Mouse (Mus musculus) 416B (cell line): ENCODE data around the gene Upp2.

Source experiments
- DNase-seq: peaks from one replicate; pipeline ENCODE4 v3.0.0; 2011; ENCODE audit warnings: low read depth

Gene Upp2

DNA sequence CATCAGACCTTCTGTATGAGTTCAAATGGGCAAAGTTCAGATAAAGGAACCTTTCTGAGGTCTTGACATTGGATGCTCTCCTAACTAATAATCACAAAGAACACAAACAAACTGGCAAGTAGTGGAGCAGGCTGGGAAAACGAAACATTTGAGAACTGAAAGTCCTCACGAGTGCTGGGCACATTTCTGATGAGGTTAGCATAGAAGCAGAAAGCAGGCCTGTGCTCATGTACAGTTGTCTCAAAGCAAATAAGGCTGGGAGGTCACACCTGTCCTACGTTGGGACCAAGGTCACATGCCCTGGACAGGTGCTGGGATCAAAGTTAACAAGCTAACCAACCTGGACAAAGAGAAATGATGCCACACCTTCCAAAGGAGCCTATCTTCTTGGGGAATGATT, 187.6 kb downstream of the Upp2 start:
- DNase-seq: no peak

DNA sequence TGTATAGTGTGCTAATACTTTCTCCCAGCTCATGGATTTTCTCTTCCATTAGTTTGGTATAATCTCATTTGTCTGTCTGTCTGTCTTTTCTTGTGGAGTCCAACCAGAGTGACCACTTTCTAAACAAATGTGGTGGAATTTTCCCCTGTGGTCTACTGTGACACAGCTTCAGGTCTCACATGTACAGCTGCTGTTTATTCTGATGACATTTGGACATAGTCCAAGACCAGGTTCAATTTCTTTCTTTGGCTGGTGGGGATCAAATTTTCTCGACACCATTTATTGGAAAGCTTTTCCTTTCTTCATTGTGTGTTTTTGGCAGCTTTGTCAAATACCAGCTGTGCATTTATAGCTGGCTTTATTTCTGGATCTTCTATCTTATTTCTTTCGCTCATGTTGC, 191.0 kb downstream of the Upp2 start:
- DNase-seq: no peak

DNA sequence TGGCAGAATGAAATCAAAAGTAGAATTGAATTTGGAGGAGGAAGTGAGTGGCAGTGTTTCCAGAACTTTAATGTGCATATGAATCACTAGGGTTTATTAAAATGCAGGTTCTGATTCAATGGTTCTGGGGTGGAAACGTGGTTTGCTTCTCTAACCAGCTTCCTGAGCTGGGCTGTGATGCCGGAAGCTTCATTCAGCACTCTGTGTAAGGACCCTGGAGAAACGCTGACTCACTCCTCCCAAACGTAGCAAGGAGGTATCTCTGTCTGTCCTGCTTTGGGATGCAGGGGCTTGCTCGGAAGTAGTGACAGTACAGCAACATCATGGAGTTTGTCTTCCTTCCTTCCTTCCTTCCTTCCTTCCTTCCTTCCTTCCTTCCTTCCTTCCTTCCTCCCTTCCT, 192.6 kb downstream of the Upp2 start:
- peak; percentile 52 for DNase-seq

DNA sequence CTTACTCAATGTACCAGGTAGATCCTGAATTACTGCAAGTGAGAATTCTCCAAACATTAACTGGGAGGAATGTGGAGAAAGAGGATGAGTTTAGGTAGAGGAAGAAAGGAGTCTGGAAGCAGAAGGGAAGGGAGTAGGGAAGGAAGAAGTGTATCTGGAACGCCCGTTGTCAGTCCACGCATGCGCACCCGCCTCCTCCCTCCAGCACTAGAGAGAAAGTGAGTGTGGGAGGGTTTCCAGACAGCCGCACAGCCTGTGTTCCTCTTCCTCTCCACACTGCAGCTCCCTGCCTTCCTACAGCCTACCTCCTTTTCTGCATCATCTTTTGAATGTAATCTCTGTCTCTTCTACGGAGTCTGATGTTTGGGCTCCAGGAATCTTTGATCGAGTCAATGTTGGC, 198.0 kb downstream of the Upp2 start:
- DNase-seq: no peak

DNA sequence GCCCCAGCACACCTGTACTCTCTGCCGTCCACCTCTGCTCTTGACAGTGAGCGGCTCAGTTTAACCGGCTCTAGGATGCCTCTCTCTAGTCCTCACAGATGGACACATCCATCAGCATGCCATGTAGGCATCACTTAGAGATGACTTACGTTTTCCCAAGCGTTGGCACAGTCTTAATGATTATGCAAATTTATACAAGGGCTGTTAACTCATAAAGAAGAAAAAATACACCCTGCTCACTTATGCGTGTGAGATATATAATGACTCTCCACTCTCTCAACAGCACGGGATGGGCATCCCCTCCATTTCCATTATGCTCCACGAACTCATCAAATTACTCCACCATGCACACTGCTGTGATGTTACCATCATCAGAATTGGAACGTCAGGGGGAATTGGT, 206.7 kb downstream of the Upp2 start:
- DNase-seq: no peak

DNA sequence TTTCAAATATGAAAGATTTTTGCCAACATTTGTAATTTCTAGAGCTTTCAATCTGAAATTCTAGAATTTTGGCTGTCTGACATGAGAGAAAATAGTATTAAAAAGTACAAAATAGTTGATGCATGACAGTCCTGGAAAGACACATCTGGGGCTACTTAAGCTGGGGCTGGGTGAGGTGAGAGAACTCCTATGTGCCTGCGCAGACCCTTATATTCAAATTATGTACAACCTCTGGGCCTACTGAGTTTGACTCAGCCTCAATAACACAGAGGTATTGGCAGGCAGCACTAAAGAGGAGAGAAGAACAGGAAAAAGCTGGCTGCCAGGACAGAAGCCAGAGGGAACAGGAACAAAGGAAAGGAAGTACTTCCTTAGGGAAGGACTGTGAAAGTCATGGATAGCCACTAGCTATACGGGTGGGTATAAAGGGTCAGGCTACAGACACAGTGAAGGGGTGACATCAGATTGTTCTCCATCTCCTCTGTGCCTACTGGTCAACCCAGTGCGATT, 211.9 kb downstream of the Upp2 start:
- DNase-seq: no peak

DNA sequence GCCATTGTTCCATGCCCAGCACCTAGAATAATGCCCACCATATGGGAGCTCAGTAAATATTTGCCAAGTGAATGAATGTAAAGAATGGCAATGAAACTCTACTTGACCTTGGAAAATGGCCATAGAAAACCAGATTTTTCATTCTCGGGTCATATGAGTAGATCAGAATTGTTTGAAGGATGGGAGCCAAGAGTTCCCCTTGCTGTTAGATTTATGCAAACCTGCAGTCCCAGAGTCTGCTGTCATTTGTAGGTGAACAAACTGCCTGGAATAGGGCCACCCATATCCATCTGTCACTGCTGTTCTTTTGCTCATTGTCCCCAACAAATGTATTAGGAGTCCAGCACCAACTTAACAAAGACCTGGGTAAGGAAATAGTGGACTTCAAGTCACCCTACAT, 216.4 kb downstream of the Upp2 start:
- DNase-seq: no peak

DNA sequence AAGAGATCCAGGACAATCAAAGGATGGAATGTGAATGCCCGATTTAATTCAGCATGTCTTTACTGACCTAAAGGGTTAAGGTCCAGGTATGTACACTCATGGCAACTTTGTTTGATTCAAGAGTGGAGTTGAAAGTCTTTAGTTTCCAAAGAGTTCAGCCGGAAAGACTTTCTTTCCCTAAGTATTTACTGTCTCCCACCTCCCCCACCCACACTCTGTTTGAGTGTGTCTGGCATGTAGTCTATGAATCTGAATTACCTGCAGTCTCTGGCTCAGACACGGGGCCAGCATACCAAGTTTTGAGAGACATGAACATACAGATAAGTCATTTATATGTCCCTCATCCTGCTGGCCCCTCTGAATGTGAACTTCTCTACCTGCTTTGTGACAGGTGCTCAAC, 219.1 kb downstream of the Upp2 start:
- no peak for DNase-seq

DNA sequence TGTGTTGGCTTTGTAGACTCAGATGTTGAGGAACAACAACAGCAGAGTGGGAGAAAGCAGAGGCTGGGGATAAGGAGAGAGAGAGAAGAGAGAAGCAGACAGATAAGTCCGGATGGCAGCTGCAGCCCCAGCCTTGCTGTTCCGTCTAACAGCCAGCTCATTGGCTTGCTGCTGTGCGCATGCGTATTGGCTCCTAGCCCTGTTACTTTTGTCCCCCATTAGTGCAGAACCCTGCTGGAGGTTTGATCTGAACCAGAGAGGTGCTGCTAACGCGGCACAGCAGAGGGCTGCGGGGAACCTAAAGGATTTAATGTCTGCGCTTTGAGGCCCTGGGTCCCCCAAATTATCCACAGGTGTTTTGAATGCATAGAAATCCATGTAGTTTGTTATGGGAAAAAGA, 219.6 kb downstream of the Upp2 start:
- DNase-seq: no peak

DNA sequence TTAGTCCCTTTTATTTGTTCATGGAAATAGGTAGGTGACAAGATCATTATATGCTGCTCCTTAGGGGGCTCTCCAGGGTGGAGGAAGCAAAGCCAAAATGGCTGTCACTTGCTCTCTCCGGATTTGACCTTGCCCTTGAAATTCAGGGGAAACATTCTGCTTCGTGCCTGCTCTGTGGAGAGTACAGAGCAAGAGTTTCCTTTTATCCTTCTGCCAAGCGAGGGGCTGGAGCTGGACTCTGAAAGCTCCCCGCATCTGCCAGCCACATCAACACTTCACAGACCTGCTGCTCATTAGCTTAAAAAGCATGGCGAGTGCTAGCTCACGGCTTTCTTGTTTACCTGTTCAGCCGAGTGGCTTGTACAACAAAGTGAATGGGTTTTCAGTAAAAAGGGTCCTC, 220.3 kb downstream of the Upp2 start:
- no peak for DNase-seq

DNA sequence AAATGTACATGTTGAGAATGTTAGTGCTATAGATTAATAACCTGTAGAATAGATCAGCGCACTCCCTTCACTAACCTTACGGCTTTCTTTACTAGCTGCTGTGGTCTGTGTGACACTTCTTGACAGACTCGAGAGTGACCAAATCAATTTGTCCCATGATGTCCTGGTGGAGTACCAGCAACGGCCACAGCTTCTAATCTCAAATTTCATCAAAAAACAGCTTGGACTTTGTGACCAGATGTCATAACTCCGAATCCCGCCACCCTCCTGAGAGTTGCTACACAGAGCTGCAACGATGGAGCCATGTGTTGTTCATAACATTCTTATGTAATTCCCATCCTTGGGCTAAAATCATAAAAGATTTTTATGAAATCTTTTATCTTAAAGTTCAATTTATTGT, 222.8 kb downstream of the Upp2 start:
- no peak for DNase-seq

DNA sequence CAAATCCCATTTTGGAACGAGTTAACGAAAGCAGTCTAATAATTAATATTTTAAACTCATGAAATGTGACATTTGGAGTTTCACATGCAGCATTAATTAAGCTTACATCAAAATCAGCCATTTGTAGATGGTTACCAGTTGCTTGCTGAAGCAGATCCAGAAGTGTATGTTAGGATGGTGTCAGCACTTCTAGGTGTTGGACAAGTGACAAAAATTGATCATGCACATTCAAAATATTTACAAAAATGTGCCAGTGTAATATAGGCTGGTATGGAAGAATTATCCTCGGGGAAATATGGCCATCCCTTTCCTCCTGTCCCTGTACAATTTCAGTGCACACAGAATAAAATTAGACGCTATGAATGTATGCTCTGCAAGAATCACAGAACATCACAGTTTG, 223.3 kb downstream of the Upp2 start:
- no peak for DNase-seq

DNA sequence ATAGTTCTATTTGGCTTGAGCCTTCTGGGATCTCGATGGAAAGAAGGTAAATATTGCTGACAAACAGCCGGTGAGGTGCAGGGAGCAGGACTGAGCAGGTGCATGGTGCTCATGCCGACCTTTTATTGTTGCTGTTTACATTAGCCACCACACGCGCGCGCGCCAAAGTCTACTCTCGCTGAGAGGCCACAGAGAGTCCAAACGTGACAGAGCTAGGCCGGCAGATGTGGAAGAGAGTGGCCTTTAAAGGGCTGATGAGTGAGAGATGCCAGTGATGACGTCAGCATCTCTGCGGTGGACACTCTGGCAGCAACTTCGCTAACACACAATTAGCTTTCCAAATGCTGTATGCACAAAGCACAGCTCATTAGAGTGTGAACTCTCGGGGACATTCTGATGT, 227.4 kb downstream of the Upp2 start:
- DNase-seq: no peak

DNA sequence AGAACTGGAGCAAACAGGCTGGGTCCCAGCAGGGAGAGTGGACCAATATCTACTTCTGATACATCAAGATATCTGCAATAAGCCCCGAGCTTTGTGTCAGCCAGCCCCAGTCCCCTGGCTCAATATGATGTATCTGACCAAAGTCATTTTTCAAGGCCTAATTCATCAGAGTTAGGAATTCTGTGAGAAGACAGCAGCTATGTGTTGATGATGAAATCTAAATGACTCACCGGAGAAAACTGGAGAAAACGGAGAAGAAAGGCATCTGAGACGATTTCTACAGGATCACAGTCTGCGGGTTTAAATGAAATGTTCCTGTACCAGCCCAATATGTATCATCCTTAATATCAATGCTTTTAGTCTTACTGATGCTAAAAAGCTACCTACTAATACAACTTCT, 228.3 kb downstream of the Upp2 start:
- DNase-seq: no peak

DNA sequence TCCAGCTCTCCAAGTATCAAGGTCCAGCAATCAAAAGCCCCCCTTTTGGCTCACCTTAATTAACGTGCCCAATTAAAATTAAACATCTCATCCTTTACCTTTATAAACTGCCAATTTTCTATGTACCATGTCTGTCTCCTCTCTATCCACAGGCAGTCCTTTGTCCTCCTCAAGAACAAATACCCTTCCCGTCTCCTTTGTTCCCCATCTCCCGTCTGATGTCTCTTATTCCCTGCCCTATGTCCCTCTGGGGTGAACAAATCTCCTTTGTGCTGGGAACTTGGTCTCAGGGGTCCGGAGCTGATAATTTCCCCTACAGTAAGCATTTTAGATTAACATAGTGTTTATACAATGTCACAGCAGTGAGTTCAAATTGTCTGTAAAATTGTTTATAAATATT, 230.4 kb downstream of the Upp2 start:
- DNase-seq: no peak

DNA sequence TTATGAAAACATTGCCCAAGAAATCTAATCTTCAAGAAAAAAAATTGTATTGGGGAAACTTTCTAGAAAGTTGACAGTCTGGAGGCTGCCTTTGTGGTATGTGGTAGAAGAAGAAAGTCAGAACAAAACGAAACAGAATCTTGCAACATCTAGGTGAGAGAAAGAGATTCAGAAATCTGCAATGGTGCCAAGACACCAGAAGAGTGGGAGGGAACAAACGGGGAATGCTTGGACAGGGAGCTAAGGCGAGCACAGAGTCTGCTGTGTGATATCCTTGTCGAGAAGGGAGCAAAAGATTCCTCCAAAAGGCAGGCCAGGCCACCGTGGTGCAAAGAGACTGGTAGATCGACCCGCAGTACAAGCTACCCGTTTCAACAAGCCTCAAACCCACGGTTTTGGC, 232.0 kb downstream of the Upp2 start:
- DNase-seq: no peak

DNA sequence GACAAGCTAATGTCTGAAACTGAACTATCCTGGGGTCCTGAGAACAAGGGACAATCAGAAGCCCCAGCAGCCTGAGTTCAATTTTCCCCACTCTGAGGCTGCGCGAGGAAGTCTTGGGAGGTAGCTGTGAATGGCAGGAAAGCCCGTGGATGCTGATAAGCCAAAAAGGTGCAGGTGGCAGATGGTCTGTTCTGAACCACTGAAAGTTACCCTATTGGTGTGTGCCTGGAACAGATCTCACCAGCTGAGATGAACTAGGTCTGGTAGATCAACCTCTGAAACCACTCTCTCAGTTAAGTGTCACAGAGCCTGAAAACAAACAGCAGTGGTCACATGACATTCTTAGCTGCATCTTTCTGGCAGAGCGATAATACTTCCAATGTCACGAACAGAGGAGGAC, 232.5 kb downstream of the Upp2 start:
- DNase-seq: no peak

DNA sequence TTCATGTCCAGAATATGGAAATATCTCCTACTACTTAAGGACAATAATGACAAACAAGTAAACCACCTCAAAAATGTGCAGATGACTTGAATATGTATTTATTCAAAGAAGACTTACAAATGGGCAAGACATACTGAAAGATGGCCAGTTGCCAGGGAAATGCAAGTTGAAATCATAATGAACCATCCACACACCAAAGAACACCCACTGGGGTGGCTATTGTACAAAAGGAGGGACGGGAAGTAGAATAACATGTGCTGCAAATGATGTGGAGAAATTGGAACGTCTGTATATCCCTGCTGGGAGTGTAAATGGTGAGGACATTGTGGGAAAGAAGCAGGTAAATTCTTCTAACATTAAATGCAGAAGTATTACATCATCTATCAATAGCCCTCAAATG, 245.8 kb downstream of the Upp2 start:
- no peak for DNase-seq

DNA sequence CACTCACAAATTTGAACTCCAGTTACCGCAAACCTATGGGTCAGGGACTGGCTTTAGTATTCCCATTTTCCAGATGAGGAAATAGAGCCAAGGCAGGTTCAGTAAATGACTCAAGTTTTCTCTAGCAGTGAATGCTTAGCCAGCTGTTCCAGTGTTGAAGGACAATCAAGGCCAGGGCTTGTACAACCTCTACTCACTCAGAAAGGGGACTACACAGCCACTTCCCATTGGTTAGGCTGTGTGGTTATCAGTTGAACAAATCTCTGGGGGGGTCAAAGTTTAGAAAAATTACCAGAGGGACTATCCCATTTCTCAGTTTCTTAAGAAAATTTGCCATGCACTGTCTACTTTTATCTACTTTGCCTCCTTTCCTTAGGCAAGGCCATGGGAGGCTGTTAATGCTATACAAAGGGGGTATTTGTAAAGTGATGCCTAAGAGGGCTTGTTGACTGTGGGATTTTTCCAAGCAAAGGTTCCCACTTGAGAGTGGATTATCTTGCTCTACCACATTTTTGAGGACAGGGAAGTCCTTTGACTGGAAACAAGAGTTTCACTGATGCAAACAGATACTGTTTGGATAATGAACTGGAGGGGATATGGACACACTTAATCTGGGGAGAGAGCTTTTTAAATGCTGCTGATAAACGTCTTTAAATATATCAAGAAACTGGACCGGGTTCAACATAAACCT, 262.0 kb downstream of the Upp2 start:
- DNase-seq: no peak

DNA sequence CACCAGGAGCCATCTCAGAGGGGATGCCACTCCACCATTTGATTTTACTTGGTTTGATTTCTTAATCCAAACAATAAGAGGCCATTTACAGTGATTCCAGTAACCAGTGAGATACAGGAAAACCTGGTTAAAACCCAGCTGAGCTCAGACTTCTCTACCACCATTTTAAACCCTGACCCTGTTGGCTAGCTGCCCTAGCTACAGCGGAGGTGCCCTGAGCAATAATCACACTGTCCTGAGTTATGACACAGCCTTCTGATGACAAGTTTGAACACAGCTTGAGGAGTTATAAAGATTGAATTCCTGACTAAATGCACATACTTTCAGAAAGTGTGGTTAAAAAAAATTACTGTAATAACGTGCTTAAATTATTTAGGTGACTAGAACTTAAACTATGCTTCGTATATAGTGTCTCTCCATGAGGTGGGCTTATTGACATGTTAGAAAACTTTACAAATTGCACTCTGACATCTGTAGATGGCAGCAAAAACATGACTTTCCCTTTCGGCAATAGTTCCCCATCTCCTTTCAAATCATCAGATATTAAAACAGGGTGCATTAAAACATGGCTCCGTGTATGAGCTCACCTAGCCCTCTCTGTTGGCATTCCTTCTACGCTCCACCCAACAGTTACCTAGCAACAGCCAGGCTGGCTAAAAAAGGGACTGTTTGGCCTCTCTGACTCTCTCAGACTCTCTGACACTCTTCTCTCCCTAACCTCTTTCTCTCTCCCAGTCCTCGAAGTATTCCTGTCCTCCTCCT, 263.1 kb downstream of the Upp2 start:
- DNase-seq: peak; percentile 3

DNA sequence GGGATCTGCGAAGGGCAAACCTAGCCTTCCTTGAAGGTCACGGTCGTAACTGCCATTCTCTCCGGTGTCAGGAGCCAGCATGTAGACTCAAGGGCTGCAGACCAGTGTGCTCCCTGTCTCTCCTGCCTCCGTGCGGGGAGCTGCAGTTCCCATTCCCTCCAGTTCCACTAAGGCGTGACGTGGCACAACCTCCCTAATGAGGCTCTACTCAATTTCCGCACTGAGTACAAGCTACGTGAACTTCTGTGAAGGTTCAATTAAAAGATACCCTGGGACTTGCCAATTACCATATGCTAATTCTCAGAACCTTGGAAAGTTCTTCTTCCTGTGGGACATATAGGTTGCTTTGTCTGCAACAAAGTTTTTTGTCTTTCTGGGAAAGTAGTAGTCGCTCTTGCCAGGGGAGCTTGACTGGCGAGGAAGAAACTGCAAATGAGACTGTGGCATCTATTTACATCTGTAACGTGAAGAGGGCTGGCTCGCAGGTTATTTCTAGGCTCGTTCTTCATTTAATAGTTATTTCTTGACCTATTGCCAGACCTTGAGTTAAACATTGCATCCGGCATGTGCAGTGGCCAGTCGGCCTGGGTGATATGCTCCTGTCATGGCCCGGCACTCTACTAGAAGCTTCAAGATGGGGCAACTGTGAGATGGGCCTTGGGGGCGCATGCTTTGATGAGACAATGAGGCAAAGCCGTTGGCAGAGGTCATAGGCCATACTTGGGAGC, 265.3 kb downstream of the Upp2 start:
- DNase-seq: no peak

DNA sequence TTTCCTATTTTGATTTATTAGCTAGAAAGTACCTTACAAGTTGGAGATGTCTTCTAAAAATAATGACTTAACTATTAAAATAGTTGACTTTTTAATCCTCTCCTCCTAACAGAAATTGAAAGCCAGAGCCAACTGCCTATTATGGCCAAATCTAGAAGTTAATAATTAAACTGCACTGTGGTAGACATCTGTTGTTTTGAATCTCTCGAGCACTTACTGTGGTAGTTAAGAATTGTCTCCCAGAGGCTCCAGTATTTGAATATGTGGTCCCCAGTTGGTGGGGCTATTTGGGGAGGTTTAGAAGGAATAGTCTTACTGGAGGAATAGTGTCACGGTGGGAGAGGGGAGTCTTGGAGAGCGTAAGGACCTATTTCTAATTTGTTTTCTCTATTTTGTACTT, 273.9 kb downstream of the Upp2 start:
- DNase-seq: no peak

DNA sequence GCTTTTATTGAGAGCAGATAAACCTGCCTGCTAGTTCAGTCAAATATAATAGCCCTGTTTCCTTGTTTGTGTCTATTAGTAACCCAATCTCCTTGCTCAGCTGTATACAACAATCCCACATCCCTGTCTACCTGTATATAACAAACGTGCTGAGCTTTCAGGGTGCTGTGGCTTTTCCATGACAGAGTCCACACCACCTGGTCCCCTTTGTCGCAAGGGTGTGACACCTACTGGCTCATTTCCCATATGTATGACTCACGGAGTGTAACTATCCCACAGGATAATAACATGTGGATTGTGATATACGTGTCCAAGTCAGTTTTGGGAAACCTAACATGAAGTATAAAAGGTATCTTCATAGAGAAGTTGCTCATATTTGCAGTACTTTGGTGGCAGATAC, 275.3 kb downstream of the Upp2 start:
- no peak for DNase-seq
